Mouse (Mus musculus) heart, embryonic 16.5 days (tissue): ENCODE data around the gene Atxn1. TPM values are rescaled to one million over a fixed set of nuclear protein-coding genes. Genes with fewer than 3 reads are reported as not detected.

Source experiments
- ATAC-seq: fragments of 200-750 bp; cut with Nextera tagmentation; replicated peaks from 2 replicates; pipeline ENCODE4 v1.8.0; 2017; ENCODE audit warnings: moderate number of reproducible peaks; ENCODE audit not compliant: insufficient read depth, low FRiP score; ENCODE audit errors: extremely low read depth
- H3K27ac ChIP-seq: fragments of 300-500 bp; sonication (generic); 2 replicates; pipeline ENCODE4 v1.5.1; 2014; ENCODE audit warnings: mild to moderate bottlenecking, low read length, control low read depth, moderate library complexity
- H3K27me3 ChIP-seq: fragments of 300-500 bp; sonication (generic); 2 replicates; pipeline ENCODE4 v1.6.1; 2014; ENCODE audit warnings: low read length, mixed read lengths; ENCODE audit not compliant: control insufficient read depth, insufficient read depth
- H3K36me3 ChIP-seq: fragments of 300-500 bp; sonication (generic); 2 replicates; pipeline ENCODE4 v1.6.1; 2014; ENCODE audit not compliant: control insufficient read depth, insufficient read depth
- H3K4me1 ChIP-seq: fragments of 300-500 bp; sonication (generic); 2 replicates; pipeline ENCODE4 v1.6.1; 2014; ENCODE audit warnings: low read length, mixed read lengths; ENCODE audit not compliant: control insufficient read depth, insufficient read depth
- H3K4me2 ChIP-seq: fragments of 300-500 bp; sonication (generic); 2 replicates; pipeline ENCODE4 v1.6.1; 2014; ENCODE audit warnings: low read depth, mild to moderate bottlenecking, control low read depth, low read length
- H3K4me3 ChIP-seq: fragments of 300-500 bp; sonication (generic); 2 replicates; pipeline ENCODE4 v1.5.1; 2014; ENCODE audit warnings: mild to moderate bottlenecking, control low read depth, low read length
- H3K9ac ChIP-seq: fragments of 300-500 bp; sonication (generic); 2 replicates; pipeline ENCODE4 v1.6.1; 2014; ENCODE audit warnings: low read length, control low read depth
- H3K9me3 ChIP-seq: fragments of 300-500 bp; sonication (generic); replicated peaks from 2 replicates; pipeline ENCODE4 v1.6.1; 2016; ENCODE audit warnings: low read length; ENCODE audit not compliant: control insufficient read depth
- WGBS: fragments of 180-500 bp; shearing (Covaris S2); extraction: QIAGEN DNeasy Blood & Tissue Kit; methylation state at CpG from one replicate; pipeline ENCODE4 v1.1.7; 2014; 5-methylcytosine and 5-hydroxymethylcytosine counted together
- polyA plus RNA-seq: library from polyadenylated mRNA; unstranded; fragments of >200 nt; fragmentation: Nextera tagmentation; extraction: Ambion mirVana; gene quantifications from 2 replicates; pipeline ENCODE4 v1.2.1, GENCODE M21; 2015

Gene Atxn1
- polyA plus RNA-seq, 1 experiment from 2014 or later, result 7.2 TPM

DNA sequence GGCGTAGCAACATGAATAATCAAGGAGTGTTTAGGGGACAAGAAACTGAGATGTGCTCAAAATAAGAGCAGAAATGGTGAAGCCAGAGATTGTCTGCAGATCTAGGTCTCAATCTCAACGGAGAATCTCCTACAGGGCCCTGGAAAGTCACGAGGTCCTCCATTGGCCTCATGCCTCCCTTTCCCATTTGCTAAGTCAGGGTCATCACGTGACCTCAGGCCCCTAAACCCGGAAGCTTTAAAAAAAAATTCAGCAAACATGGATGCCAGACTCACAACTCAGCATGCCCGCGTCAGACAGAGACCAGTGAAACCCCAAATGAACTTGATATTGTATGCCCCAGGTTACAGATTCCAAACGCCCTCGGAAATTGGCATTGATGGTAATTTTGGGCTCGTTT is 302.0 kb downstream of the Atxn1 start:
- 91% methylated on average over 10 of the region's 10 CpGs for WGBS
- H3K4me1 ChIP-seq, result 0 out of 2 replicates have a peak, but pooled peaks cover 3% of the 10 kb centered on the region
- no peaks in the 10 kb centered on the region for H3K27me3 ChIP-seq

DNA sequence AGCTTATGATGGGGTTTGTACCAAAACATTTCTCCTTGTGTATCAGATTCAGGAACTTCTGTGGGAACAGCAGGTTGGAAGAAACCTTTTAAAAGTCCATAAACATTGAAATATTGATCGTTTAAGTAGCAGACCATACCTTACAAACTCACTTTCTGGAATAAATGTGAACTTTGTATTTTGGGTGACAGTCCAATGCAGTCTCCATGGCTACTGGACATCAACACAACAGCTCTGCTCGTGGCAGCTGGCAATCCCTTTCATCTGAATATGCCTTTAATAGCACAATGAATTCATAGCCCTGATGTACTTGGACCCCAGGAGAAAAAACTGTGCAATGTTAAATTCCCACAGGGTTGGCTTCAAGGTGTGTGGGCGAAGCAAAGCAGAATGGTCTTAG is 302.6 kb downstream of the Atxn1 start:
- WGBS, result 75% methylated on average over 3 of the region's 3 CpGs
- Histone ChIP-seq H3K9ac (no peak overlapping the region), H3K4me2 (no peak overlapping the region), H3K27me3 (no peaks in the 10 kb centered on the region), H3K4me3 (no peak overlapping the region), H3K36me3 (no peaks in the 10 kb centered on the region), H3K4me1 (0 out of 2 replicates have a peak, but pooled peaks cover 3% of the 10 kb centered on the region), H3K27ac (0 out of 2 replicates have a peak overlapping the region, but pooled peaks have one; percentile 16), H3K9me3 (no peaks in the 10 kb centered on the region)
- no peak for ATAC-seq

More for the DNA sequence above, 302.0 kb downstream of the Atxn1 start:
- Histone ChIP-seq H3K4me3 (no peak overlapping the region), H3K9me3 (no peaks in the 10 kb centered on the region), H3K9ac (no peak overlapping the region), H3K4me2 (no peak overlapping the region), H3K27ac (no peak overlapping the region), H3K36me3 (no peaks in the 10 kb centered on the region)
- ATAC-seq, result no peak

DNA sequence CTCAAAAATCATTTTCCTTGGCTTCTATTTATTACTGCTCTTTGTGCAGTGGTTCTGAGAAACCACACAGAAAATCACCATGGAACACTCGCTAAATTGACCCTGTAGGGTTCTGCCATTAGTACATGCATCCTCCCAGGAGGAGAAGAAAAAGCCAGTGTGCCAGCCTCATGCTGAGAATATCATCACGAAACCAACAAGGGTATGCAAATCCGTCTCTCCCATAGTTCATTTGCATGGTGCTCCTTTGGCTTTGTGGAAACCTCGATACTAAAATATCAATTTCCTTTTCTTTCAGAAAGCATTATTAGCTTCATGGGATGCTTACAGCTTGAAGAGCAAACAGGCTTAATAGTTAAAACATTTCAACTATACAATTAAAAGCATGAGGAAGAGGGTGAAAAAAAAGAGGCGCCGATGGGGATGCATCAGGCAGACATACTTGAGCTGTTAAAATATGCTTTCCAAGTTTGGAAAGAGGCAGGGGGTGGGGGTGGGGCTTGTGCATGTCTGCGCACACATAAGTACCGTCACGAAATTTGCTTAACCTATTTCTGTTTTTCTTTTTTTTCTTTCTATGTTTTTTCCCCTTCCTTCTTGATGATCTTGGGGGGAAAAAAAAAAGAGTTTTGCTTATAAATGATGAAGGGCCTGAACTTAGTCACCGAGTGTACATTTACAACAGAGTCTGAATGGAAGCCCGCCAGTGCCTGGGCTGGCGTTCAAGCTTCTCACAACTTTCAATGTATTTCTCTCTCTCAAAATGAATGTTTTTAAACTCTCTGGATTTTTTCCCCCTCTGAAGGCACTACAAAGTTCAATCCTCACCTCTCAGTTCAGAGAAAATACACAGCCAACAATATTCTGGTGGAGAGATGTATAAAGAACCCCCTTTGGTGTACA is 303.3 kb downstream of the Atxn1 start:
- H3K4me1 ChIP-seq, result 0 out of 2 replicates have a peak, but pooled peaks cover 3% of the 10 kb centered on the region
- H3K4me3 ChIP-seq, result no peak overlapping the region
- no peaks in the 10 kb centered on the region for H3K36me3 ChIP-seq
- H3K27ac ChIP-seq, result 0 out of 2 replicates have a peak overlapping the region, but pooled peaks have one; percentile 16
- H3K9ac ChIP-seq, result no peak overlapping the region
- H3K9me3 ChIP-seq, result no peaks in the 10 kb centered on the region
- WGBS, result 78% methylated on average over 12 of the region's 12 CpGs
- ATAC-seq, result no peak
- H3K27me3 ChIP-seq, result no peaks in the 10 kb centered on the region
- H3K4me2 ChIP-seq, result no peak overlapping the region

DNA sequence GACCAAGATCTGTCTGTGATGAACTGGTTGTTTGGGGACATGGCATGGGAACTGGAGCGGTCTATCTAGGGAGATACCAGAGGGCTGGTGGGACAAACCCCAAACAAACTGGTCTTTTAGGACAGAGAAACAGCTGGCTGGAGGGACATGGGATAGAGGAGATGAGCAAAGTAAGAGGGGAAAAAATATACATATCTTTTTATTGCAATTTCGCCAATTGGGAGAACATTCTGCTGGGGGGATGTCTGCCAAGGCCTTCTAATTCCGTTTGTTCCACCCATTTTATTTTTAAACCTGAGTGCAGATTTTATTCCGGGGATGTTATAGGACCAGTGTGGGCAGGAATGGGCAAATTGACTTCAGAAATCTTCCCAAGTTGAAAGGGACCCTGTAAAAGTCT is 305.0 kb downstream of the Atxn1 start:
- Histone ChIP-seq H3K4me3 (no peak overlapping the region), H3K27ac (no peak overlapping the region), H3K27me3 (no peaks in the 10 kb centered on the region), H3K9me3 (no peaks in the 10 kb centered on the region), H3K4me1 (0 out of 2 replicates have a peak, but pooled peaks cover 3% of the 10 kb centered on the region), H3K9ac (no peak overlapping the region), H3K36me3 (no peaks in the 10 kb centered on the region), H3K4me2 (no peak overlapping the region)
- no peak for ATAC-seq
- 72% methylated on average over 4 of the region's 4 CpGs for WGBS

DNA sequence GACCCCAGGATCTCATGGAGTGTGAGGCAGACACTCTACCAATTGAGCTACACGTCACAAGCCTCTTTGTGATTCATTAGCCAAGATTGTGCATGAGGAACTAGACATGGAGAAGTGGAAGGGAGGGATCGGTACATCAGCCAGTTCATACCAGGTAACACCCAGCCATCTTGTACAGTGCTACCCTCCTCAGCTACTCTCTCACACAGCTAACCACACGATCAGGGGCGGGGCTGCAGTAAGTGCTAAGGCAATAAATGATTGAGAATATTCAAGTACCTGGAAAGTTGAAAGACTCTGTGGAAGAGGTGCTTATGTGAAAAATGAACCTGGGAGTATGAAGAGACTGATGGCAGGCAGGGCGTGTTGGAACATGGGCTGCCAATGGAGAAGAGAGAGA is 306.5 kb downstream of the Atxn1 start:
- peaks cover under 1% of the 10 kb centered on the region for H3K9me3 ChIP-seq
- H3K4me1 ChIP-seq, result 0 out of 2 replicates have a peak, but pooled peaks cover 3% of the 10 kb centered on the region
- H3K27ac ChIP-seq, result no peak overlapping the region
- ATAC-seq, result no peak
- H3K4me3 ChIP-seq, result no peak overlapping the region
- no peaks in the 10 kb centered on the region; the same call in 1 of the 2 replicates for H3K36me3 ChIP-seq
- H3K9ac ChIP-seq, result no peak overlapping the region
- 90% methylated on average over 5 of the region's 5 CpGs for WGBS
- no peak overlapping the region for H3K4me2 ChIP-seq
- no peaks in the 10 kb centered on the region for H3K27me3 ChIP-seq

DNA sequence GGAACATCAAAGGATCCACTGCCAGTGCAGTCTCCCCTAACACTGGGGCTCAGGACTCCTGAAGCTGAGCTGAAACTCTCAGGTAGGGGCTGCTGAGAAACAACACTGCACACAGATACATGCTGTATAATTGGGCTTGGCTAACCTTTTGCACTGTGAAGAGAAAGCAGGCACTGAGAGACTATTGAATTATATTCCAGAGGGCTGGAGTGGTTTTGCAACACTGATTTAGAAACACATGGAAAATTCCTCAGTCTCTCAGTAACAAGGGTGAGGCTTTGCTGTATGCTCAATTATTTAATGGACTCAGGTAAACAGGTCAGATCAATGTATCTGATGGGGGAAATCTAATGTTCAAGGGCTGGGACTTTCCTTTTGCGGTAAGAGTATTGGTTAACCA is 307.6 kb downstream of the Atxn1 start:
- no peak for ATAC-seq
- 94% methylated on average over 1 of the region's 1 CpGs for WGBS
- peaks cover 6% of the 10 kb centered on the region for H3K9me3 ChIP-seq
- no peak overlapping the region for H3K4me2 ChIP-seq
- no peak overlapping the region for H3K27ac ChIP-seq
- H3K9ac ChIP-seq, result no peak overlapping the region
- no peak overlapping the region for H3K4me3 ChIP-seq
- peaks cover 5% of the 10 kb centered on the region for H3K36me3 ChIP-seq
- no peaks in the 10 kb centered on the region for H3K27me3 ChIP-seq
- H3K4me1 ChIP-seq, result no peaks in the 10 kb centered on the region

DNA sequence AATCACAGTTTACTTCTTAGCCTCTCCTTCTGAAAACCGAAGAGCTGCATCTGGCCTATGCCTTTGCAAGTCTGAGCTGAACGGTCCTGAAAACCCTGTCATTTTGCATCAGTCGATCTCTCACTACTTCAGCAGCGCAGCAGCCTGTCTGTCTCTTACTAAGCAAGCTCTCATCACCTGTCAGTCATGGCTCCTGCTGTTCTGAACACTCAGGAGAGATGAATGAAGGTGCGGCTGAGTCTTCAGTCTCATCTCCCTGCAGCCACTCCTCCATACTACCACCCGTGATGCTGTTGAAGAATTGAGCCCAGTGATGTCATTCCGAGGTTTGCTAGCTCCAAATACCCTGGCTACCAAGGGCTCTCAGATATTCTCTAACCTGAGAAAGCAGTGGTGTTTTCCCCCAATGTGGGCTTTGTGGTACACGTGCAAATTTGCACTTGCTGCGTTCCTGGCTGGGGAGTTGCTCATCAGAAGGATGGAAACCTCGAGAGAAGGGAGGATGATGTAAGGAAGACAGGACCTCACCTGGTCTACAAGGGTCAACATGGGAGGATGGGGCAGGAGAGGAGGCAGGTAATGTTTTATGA is 313.1 kb downstream of the Atxn1 start:
- WGBS, result 62% methylated on average over 10 of the region's 10 CpGs
- H3K27me3 ChIP-seq, result no peaks in the 10 kb centered on the region

DNA sequence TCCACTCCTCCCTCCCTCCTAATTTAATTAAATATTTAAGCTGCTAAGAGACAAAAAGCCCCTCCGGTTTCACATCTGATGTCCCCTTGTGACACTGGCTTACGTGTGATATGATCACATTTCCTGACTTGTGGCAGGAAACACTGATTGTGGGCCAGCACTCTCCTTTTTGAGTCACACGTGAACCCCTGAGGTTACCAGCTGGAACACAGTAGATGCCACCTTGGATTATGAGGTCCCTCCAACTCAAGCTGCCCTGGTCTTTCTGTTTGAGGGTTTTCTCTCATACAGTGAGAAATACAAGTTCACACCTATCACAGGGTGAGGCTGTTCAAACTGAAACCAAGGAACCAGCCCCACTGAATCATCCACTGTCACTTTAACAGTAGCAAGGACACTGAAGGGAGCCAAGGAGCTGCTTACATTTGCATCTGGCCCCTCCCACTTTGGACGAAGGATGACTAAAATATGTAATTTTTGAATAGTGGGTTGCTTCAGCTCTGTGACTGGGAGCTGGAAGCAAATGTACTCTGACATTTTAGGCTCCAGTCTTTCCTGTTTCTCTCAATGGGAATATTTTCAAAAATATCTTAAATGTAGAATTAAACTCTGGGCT is 315.5 kb downstream of the Atxn1 start:
- Histone ChIP-seq H3K4me3 (no peak overlapping the region), H3K9ac (no peak overlapping the region), H3K36me3 (peaks cover 7% of the 10 kb centered on the region), H3K4me2 (no peak overlapping the region), H3K27me3 (no peaks in the 10 kb centered on the region), H3K9me3 (peaks cover 6% of the 10 kb centered on the region), H3K4me1 (peaks cover 13% of the 10 kb centered on the region), H3K27ac (no peak overlapping the region)
- WGBS, result 55% methylated on average over 4 of the region's 4 CpGs
- ATAC-seq, result no peak

More for the DNA sequence above, 313.1 kb downstream of the Atxn1 start:
- Histone ChIP-seq H3K36me3 (peaks cover 7% of the 10 kb centered on the region), H3K4me1 (peaks cover 3% of the 10 kb centered on the region), H3K4me3 (no peak overlapping the region), H3K27ac (no peak overlapping the region), H3K4me2 (no peak overlapping the region), H3K9me3 (peaks cover 6% of the 10 kb centered on the region), H3K9ac (no peak overlapping the region)
- no peak for ATAC-seq
